8 mouse cellular contexts compared by ENCODE assay signal in the genomic region with DNA sequence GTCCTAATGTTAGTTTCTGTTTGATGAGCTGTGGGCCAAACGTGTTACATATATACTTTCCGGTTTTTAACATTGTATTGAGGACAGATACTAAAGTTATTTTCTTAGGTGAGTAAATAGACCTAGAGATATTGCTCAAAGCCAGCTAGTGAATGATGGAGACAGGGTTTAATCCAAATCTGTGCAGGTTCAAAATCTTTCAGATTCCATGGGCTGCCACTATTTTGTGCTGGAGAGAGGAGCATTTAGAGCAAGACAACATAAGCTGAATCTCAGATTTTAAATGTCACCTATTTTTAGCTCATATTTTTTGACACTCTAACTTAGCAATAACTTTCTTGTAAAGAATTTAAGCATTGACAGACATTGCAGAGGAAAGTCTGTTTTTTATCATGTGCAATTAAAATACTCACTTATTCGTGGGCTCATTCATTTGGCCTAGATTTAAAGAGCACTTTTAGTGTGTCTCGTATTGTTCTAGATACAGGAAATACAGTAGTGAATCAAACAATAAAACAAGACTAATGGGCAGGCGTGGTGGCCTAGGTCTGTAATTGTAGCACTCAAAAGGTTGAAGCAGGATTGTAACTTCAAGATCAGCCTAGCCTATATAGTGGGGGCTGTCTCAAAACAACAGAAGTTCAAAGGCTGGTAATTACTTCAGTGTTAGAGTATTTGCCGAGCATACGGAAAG. TPM values are rescaled to one million over a fixed set of nuclear protein-coding genes. Genes with fewer than 3 reads are reported as not detected.
A peak's percentile ranks its signal among the peaks of the same experiment; 100 is the strongest.
DNase-seq lines count a peak whose midpoint lies in the region; ATAC-seq and TF ChIP-seq lines count a peak whose summit lies in the region.

No protein-coding gene starts in this region.

- peak overlapping the region; percentile 75 for H3K4me3 ChIP-seq in kidney, embryonic 16.5 days (ENCODE audit: low read length)
- H3K4me3 ChIP-seq in cortical plate, adult 2 months (ENCODE audit: insufficient read depth, low read length), result peak overlapping the region; percentile 87
- peak overlapping the region; percentile 95 for H3K4me3 ChIP-seq in hindbrain, postnatal 0 days (ENCODE audit: low read length)
- peak overlapping the region; percentile 95 for H3K4me3 ChIP-seq in midbrain, embryonic 16.5 days (ENCODE audit: low read depth, low read length)

- ATAC-seq in kidney, embryonic 16.5 days (ENCODE audit: low FRiP score, low TSS enrichment), result no peak
- no peak for ATAC-seq in hindbrain, postnatal 0 days
- no peak for ATAC-seq in midbrain, embryonic 16.5 days

- peaks cover 4% of the 10 kb centered on the region for H3K36me3 ChIP-seq in kidney, embryonic 16.5 days (ENCODE audit: insufficient read depth, low read length)
- no peaks in the 10 kb centered on the region for H3K36me3 ChIP-seq in hindbrain, postnatal 0 days (ENCODE audit: insufficient read depth, low read length)
- 0 out of 2 replicates have a peak, but pooled peaks cover 3% of the 10 kb centered on the region for H3K36me3 ChIP-seq in midbrain, embryonic 16.5 days (ENCODE audit: control insufficient read depth, insufficient read depth, low read length)

- no peak for TF ChIP-seq CTCF in cortical plate, adult 2 months (IDR thresholded peaks at IDR 0.05; ENCODE audit: extremely low read depth, insufficient read depth, low read length)
- TF ChIP-seq CTCF in hindbrain, postnatal 0 days (IDR thresholded peaks at IDR 0.05; ENCODE audit: low read depth), result no peak

- 24% methylated on average over 7 of the region's 7 CpGs for WGBS in kidney, embryonic 16.5 days
- WGBS in hindbrain, postnatal 0 days, result 55% methylated on average over 7 of the region's 7 CpGs
- 55% methylated on average over 7 of the region's 7 CpGs for WGBS in midbrain, embryonic 16.5 days

- peak overlapping the region; percentile 76 for H3K4me2 ChIP-seq in kidney, embryonic 16.5 days (replicated peaks; ENCODE audit: low read depth, low read length)
- H3K4me2 ChIP-seq in hindbrain, postnatal 0 days (ENCODE audit: low read depth, low read length), result peak overlapping the region; percentile 81
- H3K4me2 ChIP-seq in midbrain, embryonic 16.5 days (ENCODE audit: low read length), result peak overlapping the region; percentile 69

- no peak for TF ChIP-seq POLR2A in cortical plate, adult 2 months (IDR thresholded peaks at IDR 0.05; ENCODE audit: extremely low read depth, insufficient read depth, low read length)

- peak overlapping the region; percentile 97 for H3K27ac ChIP-seq in kidney, embryonic 16.5 days (ENCODE audit: low read length)
- no peak overlapping the region for H3K27ac ChIP-seq in cortical plate, adult 2 months (ENCODE audit: insufficient read depth, low read length)
- H3K27ac ChIP-seq in hindbrain, postnatal 0 days, result peak overlapping the region; percentile 99
- peak overlapping the region; percentile 99 for H3K27ac ChIP-seq in midbrain, embryonic 16.5 days (ENCODE audit: low read length)

- H3K27me3 ChIP-seq in kidney, embryonic 16.5 days (ENCODE audit: insufficient read depth, low read length), result no peaks in the 10 kb centered on the region
- H3K27me3 ChIP-seq in hindbrain, postnatal 0 days (ENCODE audit: insufficient read depth, low read length), result no peaks in the 10 kb centered on the region
- H3K27me3 ChIP-seq in midbrain, embryonic 16.5 days (ENCODE audit: control insufficient read depth, insufficient read depth, low read depth, low read length), result no peaks in the 10 kb centered on the region

- H3K9me3 ChIP-seq in kidney, embryonic 16.5 days (ENCODE audit: low read length), result no peaks in the 10 kb centered on the region
- no peaks in the 10 kb centered on the region for H3K9me3 ChIP-seq in hindbrain, postnatal 0 days (ENCODE audit: low read length)
- no peaks in the 10 kb centered on the region for H3K9me3 ChIP-seq in midbrain, embryonic 16.5 days (replicated peaks; ENCODE audit: control insufficient read depth, low read length, poor library complexity, severe bottlenecking)

- peaks cover 22% of the 10 kb centered on the region for H3K4me1 ChIP-seq in kidney, embryonic 16.5 days (ENCODE audit: insufficient read depth, low read length)
- H3K4me1 ChIP-seq in cortical plate, adult 2 months (ENCODE audit: control insufficient read depth, insufficient read depth, low read length), result peaks cover 3% of the 10 kb centered on the region; the same call in 1 of the 2 replicates
- peaks cover 14% of the 10 kb centered on the region for H3K4me1 ChIP-seq in hindbrain, postnatal 0 days (ENCODE audit: insufficient read depth, low read length)
- peaks cover 45% of the 10 kb centered on the region for H3K4me1 ChIP-seq in midbrain, embryonic 16.5 days (ENCODE audit: control insufficient read depth, insufficient read depth, low read length)

- H3K9ac ChIP-seq in kidney, embryonic 16.5 days (replicated peaks; ENCODE audit: low read length), result peak overlapping the region; percentile 88; the same call in 1 of the 2 replicates
- H3K9ac ChIP-seq in hindbrain, postnatal 0 days (replicated peaks; ENCODE audit: low read length), result peak overlapping the region; percentile 95
- H3K9ac ChIP-seq in midbrain, embryonic 16.5 days (ENCODE audit: low read depth, low read length), result peak overlapping the region; percentile 97

- DNase-seq in kidney, adult 11 months, result no peak
- no peak for DNase-seq in hindbrain, postnatal 0 days (ENCODE audit: low spot score)
- DNase-seq in cerebellum, postnatal 14 days, result no peak
- no peak for DNase-seq in ovary, postnatal 14 days (ENCODE audit: low spot score)
- no peak for DNase-seq in adrenal gland, postnatal 14 days

RNA-seq across cellular contexts. Expression of gene Supt6, which starts 0.7 kb away (rescaled TPM):
- polyA plus RNA-seq in kidney, embryonic 16.5 days (2015; fragmentation: Nextera tagmentation; extraction: Ambion mirVana), result 31.5 and 33.5 TPM in 2 replicates
- polyA plus RNA-seq in cortical plate, adult 2 months (2012; rRNA removed), result 39.9 and 40.1 TPM in 2 replicates
- 34.2 and 36.0 TPM in 2 replicates for total RNA-seq in hindbrain, postnatal 0 days (2014; rRNA removed)
- polyA plus RNA-seq in hindbrain, postnatal 0 days (2015; fragmentation: Nextera tagmentation; extraction: Ambion mirVana), result 17.1 and 19.0 TPM in 2 replicates
- 27.5 and 30.7 TPM in 2 replicates for polyA plus RNA-seq in midbrain, embryonic 16.5 days (2015; fragmentation: Nextera tagmentation; extraction: Ambion mirVana)
- 60.1 and 65.4 TPM in 2 replicates for total RNA-seq in adrenal gland, postnatal 14 days (2021)

RNA-seq across cellular contexts. Expression of gene Sdf2, which starts 0.9 kb away (rescaled TPM):
- polyA plus RNA-seq in kidney, embryonic 16.5 days (2015; fragmentation: Nextera tagmentation; extraction: Ambion mirVana), result 93.8 and 101 TPM in 2 replicates
- polyA plus RNA-seq in cortical plate, adult 2 months (2012; rRNA removed), result 111 and 115 TPM in 2 replicates
- 77.1 and 112 TPM in 2 replicates for total RNA-seq in hindbrain, postnatal 0 days (2014; rRNA removed)
- polyA plus RNA-seq in hindbrain, postnatal 0 days (2015; fragmentation: Nextera tagmentation; extraction: Ambion mirVana), result 107 and 113 TPM in 2 replicates
- 89.6 and 92.8 TPM in 2 replicates for polyA plus RNA-seq in midbrain, embryonic 16.5 days (2015; fragmentation: Nextera tagmentation; extraction: Ambion mirVana)
- total RNA-seq in adrenal gland, postnatal 14 days (2021), result 75.3 and 78.8 TPM in 2 replicates

RNA-seq across cellular contexts. Expression of gene 2610507B11Rik, which starts 15.1 kb away (rescaled TPM):
- polyA plus RNA-seq in kidney, embryonic 16.5 days (2015; fragmentation: Nextera tagmentation; extraction: Ambion mirVana), result 69.8 and 78.7 TPM in 2 replicates
- 101 and 103 TPM in 2 replicates for polyA plus RNA-seq in cortical plate, adult 2 months (2012; rRNA removed)
- 86.2 and 93.6 TPM in 2 replicates for total RNA-seq in hindbrain, postnatal 0 days (2014; rRNA removed)
- polyA plus RNA-seq in hindbrain, postnatal 0 days (2015; fragmentation: Nextera tagmentation; extraction: Ambion mirVana), result 78.2 and 79.0 TPM in 2 replicates
- polyA plus RNA-seq in midbrain, embryonic 16.5 days (2015; fragmentation: Nextera tagmentation; extraction: Ambion mirVana), result 50.1 and 58.7 TPM in 2 replicates
- total RNA-seq in adrenal gland, postnatal 14 days (2021), result 146 and 153 TPM in 2 replicates

RNA-seq across cellular contexts. Expression of gene BC030499, which starts 44.2 kb away (rescaled TPM):
- 0.30 and 0.33 TPM in 2 replicates for polyA plus RNA-seq in kidney, embryonic 16.5 days (2015; fragmentation: Nextera tagmentation; extraction: Ambion mirVana)
- 31.8 and 39.1 TPM in 2 replicates for polyA plus RNA-seq in cortical plate, adult 2 months (2012; rRNA removed)
- 0.10 TPM in 1 of 2 replicates, not detected in the other for total RNA-seq in hindbrain, postnatal 0 days (2014; rRNA removed)
- polyA plus RNA-seq in hindbrain, postnatal 0 days (2015; fragmentation: Nextera tagmentation; extraction: Ambion mirVana), result 0.15 TPM in 1 of 2 replicates, not detected in the other
- 0.15 and 0.25 TPM in 2 replicates for polyA plus RNA-seq in midbrain, embryonic 16.5 days (2015; fragmentation: Nextera tagmentation; extraction: Ambion mirVana)
- total RNA-seq in adrenal gland, postnatal 14 days (2021), result 0.41 and 0.83 TPM in 2 replicates

RNA-seq across cellular contexts. Expression of gene Proca1, which starts 53.3 kb away (rescaled TPM):
- polyA plus RNA-seq in kidney, embryonic 16.5 days (2015; fragmentation: Nextera tagmentation; extraction: Ambion mirVana), result 4.5 and 4.8 TPM in 2 replicates
- polyA plus RNA-seq in cortical plate, adult 2 months (2012; rRNA removed), result 6.2 TPM in 2 replicates
- 1.9 and 4.9 TPM in 2 replicates for total RNA-seq in hindbrain, postnatal 0 days (2014; rRNA removed)
- 5.6 and 5.8 TPM in 2 replicates for polyA plus RNA-seq in hindbrain, postnatal 0 days (2015; fragmentation: Nextera tagmentation; extraction: Ambion mirVana)
- polyA plus RNA-seq in midbrain, embryonic 16.5 days (2015; fragmentation: Nextera tagmentation; extraction: Ambion mirVana), result 2.3 and 2.6 TPM in 2 replicates
- 17.6 and 26.3 TPM in 2 replicates for total RNA-seq in adrenal gland, postnatal 14 days (2021)
